Mouse (Mus musculus) C2C12 (cell line): ENCODE data around the gene Aak1. TPM values are rescaled to one million over a fixed set of nuclear protein-coding genes. Genes with fewer than 3 reads are reported as not detected.

Experiments used
- H3K27me3 ChIP-seq: one replicate; pipeline ENCODE4 v1.6.1; 2011; ENCODE audit not compliant: control insufficient read depth, insufficient read depth, insufficient read length
- H3K36me3 ChIP-seq: one replicate; pipeline ENCODE4 v1.6.1; 2011; ENCODE audit not compliant: control insufficient read depth, insufficient read depth
- H3K4me3 ChIP-seq: one replicate; pipeline ENCODE4 v1.5.1; 2011; ENCODE audit warnings: mild to moderate bottlenecking, control low read depth; ENCODE audit not compliant: poor library complexity, insufficient read depth, severe bottlenecking
- H3K79me2 ChIP-seq: one replicate; pipeline ENCODE4 v1.6.1; 2011; ENCODE audit not compliant: control insufficient read depth, insufficient read depth
- H3K79me3 ChIP-seq: one replicate; pipeline ENCODE4 v1.6.1; 2011; ENCODE audit warnings: low read depth, control low read depth
- H3ac ChIP-seq: one replicate; pipeline ENCODE3; 2011; ENCODE audit warnings: low read depth; ENCODE audit not compliant: control insufficient read depth, insufficient read length
- CEBPB ChIP-seq: IDR thresholded peaks from one replicate; pipeline ENCODE4 v1.6.1; 2011; ENCODE audit warnings: low read depth, mild to moderate bottlenecking, control low read depth, moderate library complexity
- CTCF ChIP-seq: IDR thresholded peaks from one replicate; pipeline ENCODE4 v1.5.1; 2011; ENCODE audit not compliant: control insufficient read depth, insufficient read depth, insufficient read length
- FOSL1 ChIP-seq: IDR thresholded peaks from one replicate; pipeline ENCODE4 v1.8.0; 2011; ENCODE audit warnings: mild to moderate bottlenecking, low read length; ENCODE audit not compliant: poor library complexity, insufficient read depth, severe bottlenecking
- MAX ChIP-seq: IDR thresholded peaks from one replicate; pipeline ENCODE4 v1.6.1; 2011; ENCODE audit warnings: mild to moderate bottlenecking, control low read depth
- MYOD1 ChIP-seq: IDR thresholded peaks from one replicate; pipeline ENCODE4 v1.6.1; 2011; ENCODE audit warnings: low read depth; ENCODE audit not compliant: control insufficient read depth, insufficient read length
- MYOG ChIP-seq: IDR thresholded peaks from one replicate; pipeline ENCODE4 v1.6.1; 2011; ENCODE audit not compliant: control insufficient read depth, insufficient read length; ENCODE audit errors: extremely low read depth
- USF1 ChIP-seq: IDR thresholded peaks from one replicate; pipeline ENCODE4 v1.6.1; 2011; ENCODE audit warnings: low read depth, mild to moderate bottlenecking, control low read depth, moderate library complexity
- polyA plus RNA-seq: library from polyadenylated mRNA; unstranded; fragments of >200 nt; fragmentation: generic; extraction: Trizol; gene quantifications from one replicate; pipeline ENCODE4 v1.2.1, GENCODE M21; 2012; ENCODE audit warnings: missing spikeins

Gene Aak1
- polyA plus RNA-seq, 1 experiment: 12.8 TPM

DNA sequence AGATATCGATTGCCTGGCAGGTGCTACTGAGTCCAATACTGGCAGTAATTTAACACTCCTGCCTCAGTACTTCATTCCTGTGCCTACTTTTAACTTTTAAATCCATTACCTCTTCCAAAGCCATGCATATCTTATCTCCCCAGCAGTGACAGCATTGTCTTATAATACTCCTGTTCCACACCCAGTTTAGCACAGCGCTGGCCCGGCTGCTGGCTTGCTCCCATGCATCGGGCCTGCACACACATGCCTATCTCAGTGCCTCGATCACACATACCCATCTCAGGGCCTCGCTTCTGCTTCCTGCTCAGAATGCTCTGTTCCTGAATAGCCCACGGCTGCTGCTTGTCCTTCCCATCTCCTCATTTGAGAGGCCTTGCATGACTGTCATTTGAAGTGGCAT is 90.5 kb downstream of the Aak1 start:
- Histone ChIP-seq H3K36me3 (peaks cover 20% of the 10 kb centered on the region), H3K79me3 (no peaks in the 10 kb centered on the region), H3K79me2 (no peaks in the 10 kb centered on the region), H3K4me3 (no peak overlapping the region), H3K27me3 (no peaks in the 10 kb centered on the region), H3ac (no peak overlapping the region)
- TF ChIP-seq CTCF (no peak), MYOG (no peak), MYOD1 (no peak), USF1 (no peak), MAX (no peak), CEBPB (no peak), FOSL1 (no peak)

DNA sequence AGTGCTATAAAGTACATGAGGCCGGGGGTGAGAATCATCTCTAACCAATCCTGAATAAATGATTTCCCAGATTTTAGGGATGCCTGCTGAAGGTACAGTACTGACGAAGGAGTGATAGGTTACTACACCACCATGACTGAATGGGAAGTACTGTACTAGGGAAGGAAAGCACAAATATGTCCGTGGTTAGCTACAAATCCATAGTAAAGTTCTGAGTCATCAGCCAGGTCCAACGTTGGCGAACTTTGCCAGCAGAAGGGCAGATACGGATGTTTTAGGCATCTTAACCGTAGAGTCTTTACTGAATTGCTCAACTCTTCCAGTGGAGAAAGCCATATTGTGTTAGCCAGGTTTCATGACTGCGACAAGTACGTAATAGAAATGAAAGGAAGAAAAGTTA is 91.6 kb downstream of the Aak1 start:
- no peak overlapping the region for H3K4me3 ChIP-seq
- H3ac ChIP-seq: no peak overlapping the region
- no peaks in the 10 kb centered on the region for H3K27me3 ChIP-seq
- TF ChIP-seq CEBPB (no peak), MYOG (no peak), MAX (no peak)
- H3K79me3 ChIP-seq: no peaks in the 10 kb centered on the region
- no peaks in the 10 kb centered on the region for H3K79me2 ChIP-seq
- peaks cover 17% of the 10 kb centered on the region for H3K36me3 ChIP-seq

DNA sequence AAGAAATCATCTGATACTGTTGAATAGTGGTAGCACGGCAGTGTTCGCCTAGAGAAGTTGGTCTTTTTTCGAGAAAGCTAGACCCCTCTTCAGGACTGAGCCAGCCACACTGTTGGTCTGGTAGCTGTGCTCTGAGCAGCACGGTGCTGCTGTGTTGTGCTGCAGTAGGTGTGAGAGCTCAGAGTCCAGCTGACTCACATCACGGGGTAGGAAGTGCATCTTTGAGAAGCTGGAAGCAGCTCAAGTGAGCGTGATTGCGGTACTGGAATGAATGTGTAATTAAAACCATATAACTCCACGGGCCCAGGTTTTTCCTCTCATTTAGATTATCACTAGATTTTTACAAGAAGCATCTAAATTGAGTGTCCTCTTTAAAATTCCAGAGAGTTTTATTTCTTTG is 97.8 kb downstream of the Aak1 start:
- Histone ChIP-seq H3K27me3 (no peaks in the 10 kb centered on the region), H3K4me3 (no peak overlapping the region), H3K79me2 (no peaks in the 10 kb centered on the region), H3K36me3 (peaks cover 11% of the 10 kb centered on the region), H3ac (no peak overlapping the region), H3K79me3 (no peaks in the 10 kb centered on the region)
- TF ChIP-seq CTCF: no peak
- no peak for TF ChIP-seq USF1
- no peak for TF ChIP-seq MYOD1
- TF ChIP-seq MAX: no peak
- no peak for TF ChIP-seq CEBPB
- TF ChIP-seq MYOG: no peak
- TF ChIP-seq FOSL1: no peak

DNA sequence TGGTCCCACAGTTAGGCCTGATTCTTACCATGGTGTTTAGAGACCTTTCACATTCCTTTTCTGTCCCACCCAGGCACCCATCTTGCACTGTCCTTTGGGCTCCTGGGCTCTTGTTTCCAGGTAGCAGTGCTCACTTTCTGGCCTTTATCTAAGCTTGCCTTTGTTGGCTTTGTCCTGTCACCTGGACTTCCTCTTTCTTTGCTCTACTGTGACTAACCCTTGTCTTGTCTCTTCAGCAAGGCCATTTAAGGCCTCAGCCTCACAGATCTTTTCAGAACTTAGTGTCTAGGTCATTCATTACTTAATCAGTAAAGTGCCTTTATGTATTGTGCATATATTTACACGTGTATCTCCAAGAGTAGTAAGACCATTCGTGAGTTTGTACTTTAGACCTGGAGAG is 99.4 kb downstream of the Aak1 start:
- no peak for TF ChIP-seq CTCF
- no peak for TF ChIP-seq CEBPB
- no peak for TF ChIP-seq MYOG
- H3K79me2 ChIP-seq: no peaks in the 10 kb centered on the region
- H3K36me3 ChIP-seq: peaks cover 11% of the 10 kb centered on the region
- H3ac ChIP-seq: no peak overlapping the region
- H3K4me3 ChIP-seq: no peak overlapping the region
- H3K27me3 ChIP-seq: no peaks in the 10 kb centered on the region
- no peaks in the 10 kb centered on the region for H3K79me3 ChIP-seq

DNA sequence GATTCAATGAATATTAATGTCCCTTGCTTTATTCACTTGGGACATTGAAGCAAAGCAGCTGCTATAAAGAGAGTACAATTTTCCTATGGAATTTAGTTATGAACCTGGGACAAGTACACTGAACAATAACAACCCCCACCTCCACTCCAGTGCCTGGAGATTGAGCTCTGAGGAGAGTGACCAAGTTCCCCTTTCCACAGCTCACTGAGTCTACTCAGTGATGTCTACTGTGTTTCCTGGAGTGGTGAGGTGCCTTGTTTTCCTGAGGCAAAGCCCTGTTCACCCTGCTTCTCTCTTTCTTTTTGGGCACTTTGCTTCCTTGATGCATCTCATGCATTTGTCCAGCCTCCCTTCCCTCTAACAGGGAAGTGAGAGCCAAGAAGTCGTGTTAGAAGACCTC is 100.8 kb downstream of the Aak1 start:
- H3K36me3 ChIP-seq: peaks cover 11% of the 10 kb centered on the region

DNA sequence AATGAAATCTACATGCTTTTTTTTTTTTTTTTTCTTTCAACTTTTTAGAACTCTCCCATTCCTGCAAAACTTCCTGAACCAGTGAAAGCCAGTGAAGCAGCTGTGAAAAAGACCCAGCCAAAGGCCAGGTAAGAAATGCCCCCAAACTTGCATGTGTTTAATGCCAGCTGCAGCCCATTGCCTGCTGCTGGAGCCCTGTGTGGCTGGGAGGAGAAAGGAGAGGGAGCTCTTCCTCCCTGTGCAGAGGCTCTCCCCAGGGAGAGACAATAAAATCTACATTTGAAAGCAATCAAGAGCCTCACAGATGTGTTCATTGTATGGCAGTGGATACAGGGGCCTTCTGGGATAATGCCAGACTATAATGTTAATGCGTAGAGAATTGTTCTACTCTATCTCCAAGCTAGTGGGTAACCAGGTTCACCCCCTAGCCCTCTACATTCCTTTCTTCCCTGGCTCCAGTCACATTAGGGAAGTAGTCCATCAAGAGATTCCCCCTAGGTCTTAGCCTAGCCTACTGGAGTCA is 101.5 kb downstream of the Aak1 start:
- Histone ChIP-seq H3K27me3 (no peaks in the 10 kb centered on the region), H3K36me3 (peaks cover 5% of the 10 kb centered on the region), H3K4me3 (no peak overlapping the region), H3K79me2 (no peaks in the 10 kb centered on the region), H3ac (no peak overlapping the region), H3K79me3 (no peaks in the 10 kb centered on the region)
- no peak for TF ChIP-seq CTCF
- no peak for TF ChIP-seq USF1
- TF ChIP-seq FOSL1: no peak
- no peak for TF ChIP-seq MYOG
- TF ChIP-seq CEBPB: no peak
- TF ChIP-seq MYOD1: no peak
- TF ChIP-seq MAX: no peak

More for the DNA sequence above, 100.8 kb downstream of the Aak1 start:
- H3K4me3 ChIP-seq: no peak overlapping the region
- H3K79me2 ChIP-seq: no peaks in the 10 kb centered on the region
- no peak overlapping the region for H3ac ChIP-seq
- no peak for TF ChIP-seq USF1
- TF ChIP-seq CEBPB: no peak
- no peak for TF ChIP-seq MYOG
- no peaks in the 10 kb centered on the region for H3K27me3 ChIP-seq
- H3K79me3 ChIP-seq: no peaks in the 10 kb centered on the region
